Mouse (Mus musculus): ENCODE measurements around the gene Fgf12. TPM values are rescaled to one million over a fixed set of nuclear protein-coding genes. Genes with fewer than 3 reads are reported as not detected.

The Fgf12 gene
- polyA plus RNA-seq, 2 experiments = 0.06 TPM; not detected in 1

DNA sequence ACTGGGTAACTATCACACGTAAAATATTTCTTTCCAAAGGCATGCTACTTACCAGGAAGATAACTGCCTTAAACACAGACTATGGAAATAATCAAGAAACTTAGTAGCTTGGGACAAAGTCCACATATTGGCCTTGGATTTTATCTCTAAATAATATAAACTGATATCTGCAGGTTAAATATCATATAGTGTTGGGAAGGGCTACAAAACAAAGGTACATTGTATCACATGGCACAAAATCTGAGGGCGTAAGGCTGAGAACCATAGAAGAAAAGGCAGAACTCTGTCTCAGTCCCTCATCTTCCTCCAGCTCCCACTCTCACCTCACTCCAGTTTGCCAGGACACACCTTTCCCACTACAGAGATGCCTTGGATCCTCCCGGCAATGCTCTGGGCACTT lies 417.8 kb downstream of the Fgf12 start:
- Histone ChIP-seq H3K4me2 (ENCODE audit: low read depth) (no peak overlapping the region), H3K4me1 (replicated peaks; ENCODE audit: control insufficient read depth in 2 of 2, insufficient read depth in 2 of 2, low read length in 1 of 2) (no peaks in the 10 kb centered on the region), H3K4me3 (ENCODE audit: insufficient read depth in 1 of 2, low read depth in 2 of 2, low read length in 2 of 2) (no peak overlapping the region), H3K9ac (replicated peaks) (no peak overlapping the region), H3K36me3 (replicated peaks; ENCODE audit: control insufficient read depth, insufficient read depth, low read depth) (no peaks in the 10 kb centered on the region), H3K27ac (no peak overlapping the region), H3K9me3 (ENCODE audit: control insufficient read depth, low read length) (no peaks in the 10 kb centered on the region), H3K27me3 (ENCODE audit: control insufficient read depth, insufficient read depth, low read length) (no peaks in the 10 kb centered on the region)
- no peak for ATAC-seq (ENCODE audit: insufficient read depth)
- TF ChIP-seq EP300 (IDR thresholded peaks at IDR 0.05; ENCODE audit: low read depth) (no peak), CTCF (IDR thresholded peaks at IDR 0.05; ENCODE audit: low read depth) (no peak)
- no peak for DNase-seq (ENCODE audit: low read depth in 3 of 3, low spot score in 3 of 3)
- 63% methylated on average over 3 of the region's 3 CpGs for WGBS (ENCODE audit: insufficient replicate concordance)

- WGBS (ENCODE audit: insufficient replicate concordance) = 64% methylated on average over 3 of the region's 3 CpGs
- H3K27me3 ChIP-seq (ENCODE audit: control insufficient read depth, insufficient read depth, low read length) = no peaks in the 10 kb centered on the region
Measured at GRCm38 (mm10) chr16:28323576-28323975, 429.3 kb downstream of the Fgf12 start.

GRCm38 (mm10) chr16:28311618-28312017 lies 441.2 kb downstream of the Fgf12 start:
- TF ChIP-seq EP300 (IDR thresholded peaks at IDR 0.05; ENCODE audit: low read depth) (no peak), CTCF (IDR thresholded peaks at IDR 0.05; ENCODE audit: low read depth) (no peak)
- no peaks in the 10 kb centered on the region for H3K4me1 ChIP-seq (replicated peaks; ENCODE audit: control insufficient read depth in 2 of 2, insufficient read depth in 2 of 2, low read length in 1 of 2)
- H3K27me3 ChIP-seq (ENCODE audit: control insufficient read depth, insufficient read depth, low read length) = no peaks in the 10 kb centered on the region
- H3K9me3 ChIP-seq (ENCODE audit: control insufficient read depth, low read length) = no peaks in the 10 kb centered on the region
- H3K36me3 ChIP-seq (replicated peaks; ENCODE audit: control insufficient read depth, insufficient read depth, low read depth) = no peaks in the 10 kb centered on the region
- WGBS (ENCODE audit: insufficient replicate concordance) = 61% methylated on average over 4 of the region's 4 CpGs
- H3K9ac ChIP-seq (replicated peaks) = no peak overlapping the region
- no peak overlapping the region for H3K4me3 ChIP-seq (ENCODE audit: insufficient read depth in 1 of 2, low read depth in 2 of 2, low read length in 2 of 2)
- ATAC-seq (ENCODE audit: insufficient read depth) (no peak), DNase-seq (ENCODE audit: low read depth in 3 of 3, low spot score in 3 of 3) (no peak)
- no peak overlapping the region for H3K4me2 ChIP-seq (ENCODE audit: low read depth)
- H3K27ac ChIP-seq = no peak overlapping the region

More at GRCm38 (mm10) chr16:28323576-28323975, 429.3 kb downstream of the Fgf12 start:
- Histone ChIP-seq H3K9ac (replicated peaks) (no peak overlapping the region), H3K4me1 (replicated peaks; ENCODE audit: control insufficient read depth in 2 of 2, insufficient read depth in 2 of 2, low read length in 1 of 2) (no peaks in the 10 kb centered on the region), H3K27ac (no peak overlapping the region), H3K9me3 (ENCODE audit: control insufficient read depth, low read length) (no peaks in the 10 kb centered on the region), H3K4me3 (ENCODE audit: insufficient read depth in 1 of 2, low read depth in 2 of 2, low read length in 2 of 2) (no peak overlapping the region), H3K4me2 (ENCODE audit: low read depth) (no peak overlapping the region), H3K36me3 (replicated peaks; ENCODE audit: control insufficient read depth, insufficient read depth, low read depth) (no peaks in the 10 kb centered on the region)
- DNase-seq (ENCODE audit: low read depth in 3 of 3, low spot score in 3 of 3) (no peak), ATAC-seq (ENCODE audit: insufficient read depth) (no peak)
- TF ChIP-seq CTCF (IDR thresholded peaks at IDR 0.05; ENCODE audit: low read depth) = no peak
- TF ChIP-seq EP300 (IDR thresholded peaks at IDR 0.05; ENCODE audit: low read depth) = no peak

GRCm38 (mm10) chr16:28303889-28304288 lies 449.0 kb downstream of the Fgf12 start:
- no peak overlapping the region for H3K27ac ChIP-seq
- no peak overlapping the region for H3K9ac ChIP-seq (replicated peaks)
- no peak for DNase-seq (ENCODE audit: low read depth in 3 of 3, low spot score in 3 of 3)
- no peak for ATAC-seq (ENCODE audit: insufficient read depth)
- H3K36me3 ChIP-seq (replicated peaks; ENCODE audit: control insufficient read depth, insufficient read depth, low read depth) = no peaks in the 10 kb centered on the region
- TF ChIP-seq CTCF (IDR thresholded peaks at IDR 0.05; ENCODE audit: low read depth) (no peak), EP300 (IDR thresholded peaks at IDR 0.05; ENCODE audit: low read depth) (no peak)
- no peaks in the 10 kb centered on the region for H3K9me3 ChIP-seq (ENCODE audit: control insufficient read depth, low read length)
- no peak overlapping the region for H3K4me2 ChIP-seq (ENCODE audit: low read depth)
- H3K4me3 ChIP-seq (ENCODE audit: insufficient read depth in 1 of 2, low read depth in 2 of 2, low read length in 2 of 2) = no peak overlapping the region
- no peaks in the 10 kb centered on the region for H3K4me1 ChIP-seq (replicated peaks; ENCODE audit: control insufficient read depth in 2 of 2, insufficient read depth in 2 of 2, low read length in 1 of 2)
- 38% methylated on average over 1 of the region's 1 CpGs for WGBS (ENCODE audit: insufficient replicate concordance)
- no peaks in the 10 kb centered on the region for H3K27me3 ChIP-seq (ENCODE audit: control insufficient read depth, insufficient read depth, low read length)

DNA sequence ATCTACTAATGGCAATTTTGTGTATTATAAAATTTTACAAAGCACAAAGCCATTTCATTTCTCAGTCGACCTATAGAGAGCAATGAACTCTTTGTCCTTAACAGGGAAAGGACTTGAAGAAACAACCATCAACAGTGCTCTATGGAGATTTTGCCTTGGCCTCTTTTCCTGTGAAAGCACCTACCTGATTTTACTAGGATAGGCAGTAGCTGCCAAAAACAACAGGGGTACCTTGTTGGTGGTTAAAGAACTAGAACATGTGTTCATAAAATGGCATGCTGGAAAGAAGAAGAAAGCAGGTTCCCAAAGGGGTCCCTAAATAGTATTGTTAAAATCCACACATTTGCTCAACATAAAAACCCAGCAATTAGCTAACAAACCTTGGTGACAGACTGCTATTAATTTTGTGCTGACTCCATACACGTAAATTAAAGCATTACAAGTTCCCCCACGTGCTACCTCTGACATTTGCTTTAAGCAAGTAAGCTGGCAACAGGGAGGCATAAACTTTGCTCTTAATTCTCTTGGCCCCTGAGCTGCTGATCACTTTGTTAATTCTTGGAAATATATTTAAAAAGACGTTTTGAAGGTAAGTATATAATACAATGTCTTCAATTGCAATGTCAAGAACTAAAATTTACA lies 463.1 kb downstream of the Fgf12 start:
- no peak for TF ChIP-seq CTCF (IDR thresholded peaks at IDR 0.05; ENCODE audit: low read depth)
- TF ChIP-seq EP300 (IDR thresholded peaks at IDR 0.05; ENCODE audit: low read depth) = no peak
- H3K36me3 ChIP-seq (replicated peaks; ENCODE audit: control insufficient read depth, insufficient read depth, low read depth) = no peaks in the 10 kb centered on the region
- H3K9me3 ChIP-seq (ENCODE audit: control insufficient read depth, low read length) = no peaks in the 10 kb centered on the region
- no peak overlapping the region for H3K27ac ChIP-seq
- DNase-seq (ENCODE audit: low read depth in 3 of 3, low spot score in 3 of 3) (no peak), ATAC-seq (ENCODE audit: insufficient read depth) (no peak)
- no peaks in the 10 kb centered on the region for H3K27me3 ChIP-seq (ENCODE audit: control insufficient read depth, insufficient read depth, low read length)
- H3K4me3 ChIP-seq (ENCODE audit: insufficient read depth in 1 of 2, low read depth in 2 of 2, low read length in 2 of 2) = no peak overlapping the region
- 38% methylated on average over 4 of the region's 4 CpGs for WGBS (ENCODE audit: insufficient replicate concordance)
- H3K4me2 ChIP-seq (ENCODE audit: low read depth) = no peak overlapping the region
- no peaks in the 10 kb centered on the region for H3K4me1 ChIP-seq (replicated peaks; ENCODE audit: control insufficient read depth in 2 of 2, insufficient read depth in 2 of 2, low read length in 1 of 2)
- H3K9ac ChIP-seq (replicated peaks) = no peak overlapping the region

All from liver, embryonic 14.5 days (tissue).